Mouse (Mus musculus) neural tube, embryonic 10.5 days (tissue): ENCODE data around the gene Cers6.
A peak's percentile ranks its signal among the peaks of the same experiment; 100 is the strongest.

Experiments
- DNase-seq: peaks from one replicate; pipeline ENCODE4 v3.0.0-alpha.2; 2017; ENCODE audit warnings: low spot score; ENCODE audit errors: extremely low spot score

Gene Cers6

GRCm38 (mm10) chr2:69014241-69014640, 153.0 kb downstream of the Cers6 start:
- no peak for DNase-seq

- no peak for DNase-seq
Observed at GRCm38 (mm10) chr2:69015172-69015724, 154.0 kb downstream of the Cers6 start.

GRCm38 (mm10) chr2:69015822-69016221, 154.6 kb downstream of the Cers6 start:
- DNase-seq: no peak

- no peak for DNase-seq
Observed at GRCm38 (mm10) chr2:69019026-69019565, 157.9 kb downstream of the Cers6 start.

- DNase-seq: no peak
Observed at GRCm38 (mm10) chr2:69019821-69020489, 158.7 kb downstream of the Cers6 start.

GRCm38 (mm10) chr2:69020636-69021310, 159.5 kb downstream of the Cers6 start:
- DNase-seq: no peak

GRCm38 (mm10) chr2:69021516-69021915, 160.3 kb downstream of the Cers6 start:
- no peak for DNase-seq

- DNase-seq: no peak
Observed at GRCm38 (mm10) chr2:69024856-69025255, 163.6 kb downstream of the Cers6 start.

GRCm38 (mm10) chr2:69032562-69032961, 171.3 kb downstream of the Cers6 start:
- no peak for DNase-seq

- no peak for DNase-seq
Observed at GRCm38 (mm10) chr2:69035457-69035856, 174.2 kb downstream of the Cers6 start.

- no peak for DNase-seq
Observed at GRCm38 (mm10) chr2:69037362-69037761, 176.1 kb downstream of the Cers6 start.

GRCm38 (mm10) chr2:69042327-69043106, 181.3 kb downstream of the Cers6 start:
- DNase-seq: no peak

GRCm38 (mm10) chr2:69043431-69044118, 182.3 kb downstream of the Cers6 start:
- peak; percentile 52 for DNase-seq

GRCm38 (mm10) chr2:69045926-69046325, 184.7 kb downstream of the Cers6 start:
- DNase-seq: no peak

- DNase-seq: no peak
Observed at GRCm38 (mm10) chr2:69047297-69047696, 186.1 kb downstream of the Cers6 start.

- DNase-seq: no peak
Observed at GRCm38 (mm10) chr2:69047805-69048204, 186.6 kb downstream of the Cers6 start.

- no peak for DNase-seq
Observed at GRCm38 (mm10) chr2:69049179-69049578, 187.9 kb downstream of the Cers6 start.

- DNase-seq: no peak
Observed at GRCm38 (mm10) chr2:69050189-69050588, 188.9 kb downstream of the Cers6 start.

GRCm38 (mm10) chr2:69051596-69051995, 190.4 kb downstream of the Cers6 start:
- DNase-seq: no peak

GRCm38 (mm10) chr2:69053210-69053858, 192.1 kb downstream of the Cers6 start:
- no peak for DNase-seq

- no peak for DNase-seq
Observed at GRCm38 (mm10) chr2:69054279-69054678, 193.0 kb downstream of the Cers6 start.
